Mouse (Mus musculus) heart, embryonic 13.5 days (tissue): Measurements from ENCODE around the gene Erc1. TPM values are rescaled to one million over a fixed set of nuclear protein-coding genes. Genes with fewer than 3 reads are reported as not detected.

Experiments used
- ATAC-seq: fragments of 200-750 bp; cut with Nextera tagmentation; 2 replicates; pipeline ENCODE4 v1.8.0; 2017; ENCODE audit warnings: moderate TSS enrichment; ENCODE audit not compliant: insufficient number of reproducible peaks, low FRiP score, low TSS enrichment; ENCODE audit errors: extremely low read depth
- H3K27ac ChIP-seq: fragments of 300-500 bp; sonication (generic); replicated peaks from 2 replicates; pipeline ENCODE4 v1.5.1; 2015; ENCODE audit warnings: moderate library complexity, mild to moderate bottlenecking, inconsistent platforms
- H3K27me3 ChIP-seq: fragments of 300-500 bp; sonication (generic); replicated peaks from 2 replicates; pipeline ENCODE4 v1.6.1; 2015; ENCODE audit warnings: mild to moderate bottlenecking, inconsistent platforms
- H3K36me3 ChIP-seq: fragments of 300-500 bp; sonication (generic); 2 replicates; pipeline ENCODE4 v1.6.1; 2015; ENCODE audit warnings: mild to moderate bottlenecking, inconsistent platforms
- H3K4me1 ChIP-seq: fragments of 300-500 bp; sonication (generic); 2 replicates; pipeline ENCODE4 v1.6.1; 2015; ENCODE audit warnings: inconsistent platforms
- H3K4me2 ChIP-seq: fragments of 300-500 bp; sonication (generic); 2 replicates; pipeline ENCODE4 v1.6.1; 2015; ENCODE audit warnings: inconsistent platforms, mild to moderate bottlenecking, moderate library complexity
- H3K4me3 ChIP-seq: fragments of 300-500 bp; sonication (generic); 2 replicates; pipeline ENCODE4 v1.5.1; 2015; ENCODE audit warnings: moderate library complexity, mild to moderate bottlenecking, inconsistent platforms
- H3K9ac ChIP-seq: fragments of 300-500 bp; sonication (generic); 2 replicates; pipeline ENCODE4 v1.6.1; 2015; ENCODE audit warnings: inconsistent platforms, mild to moderate bottlenecking, moderate library complexity
- H3K9me3 ChIP-seq: fragments of 300-500 bp; sonication (generic); 2 replicates; pipeline ENCODE4 v1.6.1; 2016; ENCODE audit warnings: inconsistent platforms
- WGBS: fragments of 180-500 bp; shearing (Covaris S2); methylation state at CpG from one replicate; pipeline ENCODE4 v1.1.7; 2015; ENCODE audit warnings: mixed read lengths; 5-methylcytosine and 5-hydroxymethylcytosine counted together
- polyA plus RNA-seq: library from polyadenylated mRNA; unstranded; fragments of >200 nt; fragmentation: Nextera tagmentation; extraction: Ambion mirVana; gene quantifications from 2 replicates; pipeline ENCODE4 v1.2.1, GENCODE M21; 2015

Erc1 gene
- polyA plus RNA-seq, 1 experiment from 2014 or later: 11.9 TPM

DNA sequence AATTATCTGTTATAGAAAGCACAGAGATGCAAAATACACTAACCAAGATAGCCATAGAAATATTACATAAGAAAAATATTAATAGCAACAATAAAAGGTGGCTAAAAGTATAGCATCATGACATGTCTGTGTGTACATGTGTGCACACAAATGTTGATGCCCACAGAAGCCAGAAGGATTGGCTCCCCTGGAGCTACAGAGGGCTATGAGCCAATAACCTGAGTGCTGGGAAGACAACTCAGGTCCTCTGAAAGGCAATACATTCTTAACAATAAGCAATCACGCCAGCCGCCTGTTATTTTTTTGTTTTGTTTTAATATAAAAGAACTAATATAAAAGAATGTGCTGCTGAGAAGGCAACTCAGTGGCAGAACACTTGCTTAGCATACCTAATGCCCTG, 44.7 kb downstream of the Erc1 start:
- Histone ChIP-seq H3K36me3 (0 out of 2 replicates have a peak, but pooled peaks cover 4% of the 10 kb centered on the region), H3K4me1 (no peaks in the 10 kb centered on the region), H3K27me3 (no peaks in the 10 kb centered on the region), H3K9ac (no peak overlapping the region), H3K9me3 (no peaks in the 10 kb centered on the region), H3K4me2 (no peak overlapping the region), H3K4me3 (no peak overlapping the region), H3K27ac (no peak overlapping the region)
- no peak for ATAC-seq
- WGBS: 88% methylated on average over 2 of the region's 2 CpGs

DNA sequence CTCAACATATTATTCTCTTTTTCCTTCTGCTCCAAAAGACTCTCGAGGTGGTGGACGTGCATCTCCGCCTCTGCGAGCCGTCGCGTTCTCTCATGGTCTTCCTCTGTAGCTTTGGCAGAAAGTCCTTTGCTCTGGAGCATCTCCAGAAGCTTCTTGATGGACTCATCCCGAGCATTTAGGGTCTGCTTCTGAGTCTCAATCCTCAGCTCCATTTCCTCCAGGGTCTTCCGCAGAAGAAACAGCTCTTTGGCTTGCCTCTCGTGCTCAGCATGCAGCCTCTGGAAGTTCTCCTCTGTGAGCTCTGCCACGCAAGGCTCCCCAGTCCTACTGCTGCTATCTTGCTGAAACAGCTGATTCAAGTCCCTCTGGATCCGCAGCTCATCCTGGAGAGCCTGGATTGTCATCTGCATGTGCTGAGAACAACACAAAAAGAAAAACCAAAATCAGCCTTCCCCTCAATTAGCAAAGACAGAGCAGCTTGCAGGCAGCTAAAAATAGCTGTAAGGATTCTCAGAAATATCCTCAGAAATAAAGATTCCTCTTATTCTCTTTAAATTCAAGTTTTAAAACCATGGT, 51.0 kb downstream of the Erc1 start:
- Histone ChIP-seq H3K9ac (no peak overlapping the region), H3K27me3 (no peaks in the 10 kb centered on the region), H3K27ac (no peak overlapping the region), H3K36me3 (peaks cover 14% of the 10 kb centered on the region), H3K9me3 (no peaks in the 10 kb centered on the region), H3K4me1 (no peaks in the 10 kb centered on the region), H3K4me3 (no peak overlapping the region), H3K4me2 (no peak overlapping the region)
- 83% methylated on average over 12 of the region's 12 CpGs for WGBS
- no peak for ATAC-seq

DNA sequence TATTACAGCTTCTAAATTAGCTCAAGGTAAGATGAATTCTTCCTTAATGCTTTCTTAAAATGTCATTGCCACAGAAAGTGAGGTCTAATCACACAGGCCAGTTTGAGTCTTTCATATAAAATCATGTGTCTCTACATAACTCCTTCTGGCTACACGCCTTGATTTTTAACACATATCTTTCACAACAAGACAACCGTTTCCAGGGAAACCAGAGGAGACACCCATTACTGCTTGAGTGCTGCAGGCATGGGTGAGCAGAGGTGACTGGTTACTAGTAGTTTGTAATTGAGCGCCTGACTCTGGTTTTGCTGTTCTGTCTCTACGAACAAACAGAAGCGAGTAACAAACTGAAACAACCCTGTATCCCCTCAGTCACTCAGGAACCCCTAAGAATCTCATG, 51.7 kb downstream of the Erc1 start:
- H3K27ac ChIP-seq: no peak overlapping the region
- no peaks in the 10 kb centered on the region for H3K27me3 ChIP-seq
- no peaks in the 10 kb centered on the region for H3K9me3 ChIP-seq
- no peaks in the 10 kb centered on the region for H3K4me1 ChIP-seq
- no peak overlapping the region for H3K9ac ChIP-seq
- no peak overlapping the region for H3K4me3 ChIP-seq
- WGBS: 92% methylated on average over 5 of the region's 5 CpGs
- ATAC-seq: no peak
- H3K4me2 ChIP-seq: no peak overlapping the region
- H3K36me3 ChIP-seq: peaks cover 14% of the 10 kb centered on the region

DNA sequence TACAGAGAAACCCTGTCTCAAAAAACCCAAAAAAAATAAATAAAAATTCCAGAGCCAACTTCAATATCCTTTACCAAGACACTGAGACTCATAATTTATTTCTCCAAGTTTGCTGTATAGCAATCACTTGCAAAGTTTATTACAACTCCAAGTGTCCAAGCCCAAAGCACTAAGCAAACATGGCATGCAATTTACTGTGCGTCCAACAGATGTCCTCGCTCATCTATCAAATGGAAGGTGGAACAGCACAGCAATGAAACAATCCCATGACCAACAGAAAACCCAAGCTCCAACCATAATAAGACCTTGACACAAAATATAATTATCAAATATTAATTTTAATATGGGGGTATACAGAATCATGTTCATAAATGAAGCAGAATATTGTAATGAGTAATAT, 55.4 kb downstream of the Erc1 start:
- no peak overlapping the region for H3K4me2 ChIP-seq
- no peak for ATAC-seq

DNA sequence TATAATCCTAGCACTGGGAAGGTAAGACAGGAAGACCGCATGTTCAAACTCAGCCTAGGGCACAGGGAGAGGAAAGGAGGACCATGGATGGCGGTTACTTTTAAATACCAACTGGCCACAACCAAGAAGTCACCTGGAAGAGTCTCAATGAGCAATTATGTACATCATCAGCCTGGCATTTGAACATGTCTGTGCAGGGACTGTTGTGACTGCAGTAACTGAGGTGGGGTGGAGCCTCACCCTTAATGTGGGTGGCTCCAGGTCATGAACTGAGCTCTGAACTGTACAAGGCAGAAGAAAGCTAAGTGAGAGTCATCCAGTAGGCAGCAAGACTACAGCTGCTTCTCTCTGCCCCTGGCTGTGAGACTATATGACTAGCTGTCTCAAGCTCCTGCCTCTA, 65.6 kb downstream of the Erc1 start:
- H3K36me3 ChIP-seq: peaks cover 13% of the 10 kb centered on the region
- H3K9ac ChIP-seq: no peak overlapping the region
- H3K4me2 ChIP-seq: no peak overlapping the region
- ATAC-seq: no peak
- no peak overlapping the region for H3K27ac ChIP-seq
- H3K9me3 ChIP-seq: no peaks in the 10 kb centered on the region
- WGBS: 89% methylated on average over 2 of the region's 2 CpGs
- H3K4me3 ChIP-seq: no peak overlapping the region
- H3K27me3 ChIP-seq: no peaks in the 10 kb centered on the region
- no peaks in the 10 kb centered on the region for H3K4me1 ChIP-seq

More for the DNA sequence above, 55.4 kb downstream of the Erc1 start:
- WGBS: 30% methylated on average over 2 of the region's 2 CpGs
- H3K27ac ChIP-seq: no peak overlapping the region
- no peak overlapping the region for H3K9ac ChIP-seq
- no peaks in the 10 kb centered on the region for H3K27me3 ChIP-seq
- peaks cover 19% of the 10 kb centered on the region for H3K36me3 ChIP-seq
- H3K9me3 ChIP-seq: no peaks in the 10 kb centered on the region
- H3K4me3 ChIP-seq: no peak overlapping the region
- no peaks in the 10 kb centered on the region for H3K4me1 ChIP-seq

DNA sequence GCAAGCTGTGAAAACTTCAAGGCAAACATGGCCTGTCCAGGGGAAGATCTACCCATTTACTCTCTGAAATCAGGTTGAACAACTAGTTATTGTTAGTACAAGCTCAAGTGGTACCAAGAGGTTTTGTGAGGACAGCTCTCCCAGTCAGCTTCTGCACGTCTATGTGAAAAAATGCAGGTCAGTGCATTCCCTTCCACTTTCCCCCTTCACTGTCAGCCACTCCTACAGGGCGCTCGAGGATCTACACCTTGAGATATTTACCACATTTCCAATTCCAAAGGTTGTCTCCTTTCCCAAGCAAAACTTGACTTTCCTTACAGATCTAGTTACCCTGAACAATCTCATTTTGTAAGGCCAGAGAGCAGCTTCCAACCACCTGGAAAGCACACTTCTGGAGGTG, 66.9 kb downstream of the Erc1 start:
- H3K4me3 ChIP-seq: no peak overlapping the region
- no peak for ATAC-seq
- no peak overlapping the region for H3K9ac ChIP-seq
- no peaks in the 10 kb centered on the region for H3K27me3 ChIP-seq
- H3K4me2 ChIP-seq: no peak overlapping the region
- no peak overlapping the region for H3K27ac ChIP-seq
- no peaks in the 10 kb centered on the region for H3K4me1 ChIP-seq
- 63% methylated on average over 3 of the region's 3 CpGs for WGBS
- no peaks in the 10 kb centered on the region for H3K9me3 ChIP-seq
- peaks cover 13% of the 10 kb centered on the region for H3K36me3 ChIP-seq

DNA sequence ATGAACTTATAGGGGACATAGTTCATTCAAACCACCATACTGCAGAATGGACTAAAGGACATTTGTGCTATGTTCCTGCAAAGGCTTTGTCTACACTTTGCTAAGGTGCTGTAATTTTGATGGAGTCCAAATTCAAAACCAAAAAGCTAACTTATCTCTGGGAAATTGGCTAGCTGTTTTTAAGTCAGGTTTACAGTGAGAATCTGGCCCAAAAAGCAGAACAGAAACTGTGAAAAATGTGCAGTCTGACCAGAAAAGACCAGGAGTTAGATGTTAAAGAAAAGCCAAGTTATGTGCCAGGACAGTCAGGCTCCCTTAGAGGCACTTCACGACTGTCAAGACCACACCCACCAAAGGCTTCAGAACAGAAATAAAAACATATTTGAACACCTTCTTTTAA, 79.2 kb downstream of the Erc1 start:
- no peak overlapping the region for H3K4me2 ChIP-seq
- no peak overlapping the region for H3K9ac ChIP-seq
- H3K9me3 ChIP-seq: no peaks in the 10 kb centered on the region
- WGBS: 84% methylated on average over 1 of the region's 1 CpGs
- H3K4me1 ChIP-seq: no peaks in the 10 kb centered on the region
- H3K36me3 ChIP-seq: peaks cover 24% of the 10 kb centered on the region
- H3K27me3 ChIP-seq: no peaks in the 10 kb centered on the region
- ATAC-seq: no peak
- H3K4me3 ChIP-seq: no peak overlapping the region
- no peak overlapping the region for H3K27ac ChIP-seq

DNA sequence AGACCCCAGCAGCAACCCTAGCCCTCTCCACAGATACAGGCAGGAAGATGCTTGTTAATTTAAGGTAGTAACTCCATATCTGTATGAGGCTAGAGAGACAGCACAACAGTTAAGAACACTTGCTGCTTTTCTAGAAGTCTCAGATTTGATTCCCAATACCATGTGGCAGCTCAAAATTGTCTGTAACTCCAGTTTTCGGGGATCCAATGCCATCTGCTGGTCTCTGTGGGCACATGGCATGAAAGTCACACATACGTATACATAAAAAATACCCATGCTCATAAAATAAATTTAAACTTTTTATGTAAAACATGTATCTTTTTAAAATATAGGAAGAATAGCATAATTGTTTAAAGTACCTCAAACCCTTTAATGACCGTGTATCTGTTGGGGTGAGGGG, 83.6 kb downstream of the Erc1 start:
- no peaks in the 10 kb centered on the region for H3K4me1 ChIP-seq
- H3K9me3 ChIP-seq: no peaks in the 10 kb centered on the region
- peaks cover 17% of the 10 kb centered on the region for H3K36me3 ChIP-seq
- ATAC-seq: no peak
- H3K4me3 ChIP-seq: no peak overlapping the region
- 88% methylated on average over 3 of the region's 3 CpGs for WGBS
- H3K27ac ChIP-seq: no peak overlapping the region
- no peak overlapping the region for H3K4me2 ChIP-seq
- no peaks in the 10 kb centered on the region for H3K27me3 ChIP-seq
- H3K9ac ChIP-seq: no peak overlapping the region

DNA sequence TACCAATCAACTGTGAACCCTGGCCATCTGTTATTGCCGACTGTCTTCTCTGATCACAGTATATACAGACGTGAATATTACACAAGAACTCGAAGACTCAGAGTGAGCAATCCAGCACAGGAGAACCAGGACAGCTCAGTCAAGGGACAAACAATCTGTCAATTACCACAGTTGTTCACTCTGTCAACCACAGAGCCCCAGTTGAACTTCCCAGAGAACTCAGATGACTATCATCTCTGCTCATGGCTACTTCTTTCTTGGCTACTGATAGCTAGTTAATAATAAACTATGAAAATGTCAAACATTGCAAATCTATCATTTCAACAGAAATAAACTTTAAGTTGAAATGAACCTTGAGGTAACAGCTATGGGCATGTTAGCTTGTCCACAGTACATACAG, 88.1 kb downstream of the Erc1 start:
- WGBS: 79% methylated on average over 3 of the region's 3 CpGs
- no peak overlapping the region for H3K4me3 ChIP-seq
- no peak overlapping the region for H3K4me2 ChIP-seq
- H3K36me3 ChIP-seq: peaks cover 16% of the 10 kb centered on the region
- H3K9me3 ChIP-seq: no peaks in the 10 kb centered on the region
- H3K9ac ChIP-seq: no peak overlapping the region
- 0 out of 2 replicates have a peak, but pooled peaks cover 6% of the 10 kb centered on the region for H3K4me1 ChIP-seq
- no peak overlapping the region for H3K27ac ChIP-seq
- no peak for ATAC-seq
- no peaks in the 10 kb centered on the region for H3K27me3 ChIP-seq

DNA sequence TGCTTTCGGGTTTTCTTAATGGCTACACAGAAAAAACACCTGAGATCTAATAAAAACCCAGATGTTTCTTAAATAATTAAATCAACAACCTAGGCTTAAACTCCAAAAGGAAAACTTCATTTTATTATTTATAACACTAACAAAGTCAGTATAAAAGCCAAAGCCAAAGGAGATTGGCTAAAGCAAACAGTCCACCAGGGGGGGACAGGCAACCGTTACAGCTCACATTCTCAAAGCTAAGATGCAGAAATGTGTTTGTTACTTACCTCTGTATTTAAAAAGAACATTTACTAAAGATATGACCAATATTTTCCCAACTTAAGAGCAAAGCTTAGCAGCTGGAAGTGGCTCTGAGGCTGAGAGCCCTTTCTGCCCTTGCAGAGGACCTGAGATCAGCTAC, 89.5 kb downstream of the Erc1 start:
- 82% methylated on average over 2 of the region's 2 CpGs for WGBS
- H3K27me3 ChIP-seq: no peaks in the 10 kb centered on the region
- no peak for ATAC-seq
- no peak overlapping the region for H3K9ac ChIP-seq
- peaks cover 12% of the 10 kb centered on the region for H3K36me3 ChIP-seq
- no peak overlapping the region for H3K27ac ChIP-seq
- H3K4me3 ChIP-seq: no peak overlapping the region
- H3K9me3 ChIP-seq: no peaks in the 10 kb centered on the region
- 0 out of 2 replicates have a peak, but pooled peaks cover 6% of the 10 kb centered on the region for H3K4me1 ChIP-seq
- no peak overlapping the region for H3K4me2 ChIP-seq

DNA sequence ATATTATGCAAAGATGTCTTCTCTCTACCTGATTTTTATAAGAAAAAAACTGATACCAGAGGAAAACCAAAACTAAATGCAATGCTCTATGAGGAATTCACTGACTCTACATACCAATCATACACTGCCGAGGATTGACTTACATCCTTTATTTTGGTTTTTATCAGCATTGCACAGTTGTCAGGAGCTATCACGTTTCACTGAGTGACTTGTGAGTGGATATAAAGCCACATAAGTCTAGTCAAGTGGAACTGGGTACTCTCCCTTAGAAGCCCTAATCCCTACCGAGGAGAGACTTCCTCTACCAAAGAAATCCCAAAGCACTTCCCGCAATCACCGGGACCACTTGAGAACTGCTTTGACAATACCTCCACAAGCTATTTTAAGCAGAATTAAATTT, 90.2 kb downstream of the Erc1 start:
- no peak overlapping the region for H3K9ac ChIP-seq
- no peak for ATAC-seq
- no peaks in the 10 kb centered on the region for H3K27me3 ChIP-seq
- no peak overlapping the region for H3K27ac ChIP-seq
- no peak overlapping the region for H3K4me3 ChIP-seq
- peaks cover 16% of the 10 kb centered on the region for H3K36me3 ChIP-seq
- 41% methylated on average over 5 of the region's 5 CpGs for WGBS
- H3K9me3 ChIP-seq: no peaks in the 10 kb centered on the region
- H3K4me2 ChIP-seq: no peak overlapping the region
- H3K4me1 ChIP-seq: 0 out of 2 replicates have a peak, but pooled peaks cover 6% of the 10 kb centered on the region

DNA sequence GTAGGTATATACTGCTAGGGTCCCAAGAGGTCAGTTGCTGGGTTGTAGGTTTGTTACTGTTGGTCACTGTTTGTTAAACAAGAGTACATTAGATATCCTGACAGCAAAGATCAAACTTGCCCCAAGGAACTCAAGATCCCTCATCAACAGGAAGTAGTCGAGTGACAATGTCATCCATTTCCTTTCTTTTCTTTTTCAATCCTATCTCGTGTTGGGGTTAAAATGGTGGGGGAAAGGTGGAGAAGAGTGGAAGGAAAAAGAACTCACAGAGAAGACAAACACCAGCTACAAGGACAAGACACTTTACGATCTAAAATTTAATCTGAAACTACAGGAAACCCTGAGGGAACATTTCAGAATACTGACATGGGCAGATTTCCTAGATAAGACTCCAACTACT, 92.1 kb downstream of the Erc1 start:
- Histone ChIP-seq H3K36me3 (peaks cover 28% of the 10 kb centered on the region), H3K4me1 (0 out of 2 replicates have a peak, but pooled peaks cover 6% of the 10 kb centered on the region), H3K9me3 (no peaks in the 10 kb centered on the region), H3K4me3 (no peak overlapping the region), H3K27me3 (no peaks in the 10 kb centered on the region), H3K4me2 (no peak overlapping the region), H3K27ac (no peak overlapping the region), H3K9ac (no peak overlapping the region)
- 51% methylated on average over 3 of the region's 3 CpGs for WGBS
- no peak for ATAC-seq
